Mouse (Mus musculus) left cerebral cortex, postnatal 14 days (tissue): ENCODE data around the gene Ipo13. TPM values are rescaled to one million over a fixed set of nuclear protein-coding genes. Genes with fewer than 3 reads are reported as not detected.

Experiments
- DNase-seq, 2 experiments: peaks; one replicate each; pipeline ENCODE4 v3.0.0; 2021 to 2022; ENCODE audit warnings: low spot score in 2 of 2, mixed read lengths in 1 of 2
- intact Hi-C: fragments of 180-260 bp; cut with DNase I; formaldehyde crosslinking; loops from one replicate; pipeline ENCODE4 v1.15.1; 2025
- total RNA-seq, 2 experiments: library from RNA; stranded (reverse); gene quantifications; 2 replicates each; pipeline ENCODE4 v1.2.3; 2021

Gene Ipo13
- total RNA-seq, 2 experiments from 2014 or later: 124 to 125 TPM

DNA sequence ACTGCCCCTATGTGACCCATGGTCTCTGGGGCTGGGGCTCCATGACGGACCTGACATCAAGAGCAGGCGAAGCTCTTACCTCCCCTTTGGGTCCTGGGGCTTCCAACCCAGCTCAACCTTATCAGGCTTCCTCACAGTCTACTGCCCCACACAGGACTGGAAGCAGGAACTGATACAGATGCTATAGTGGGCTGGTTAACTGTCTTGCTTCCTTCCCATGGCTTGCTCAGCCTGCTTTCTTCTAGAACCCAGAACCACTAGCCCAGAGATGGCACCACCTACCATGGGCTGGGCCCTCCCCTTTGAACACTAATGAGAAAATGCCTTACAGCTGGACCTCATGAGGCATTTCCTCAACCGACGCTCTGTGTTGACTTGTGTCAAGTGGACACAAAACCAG is 2.6 kb upstream of the Ipo13 start:
- intact Hi-C loops: no loop called here
- no peak for DNase-seq

DNA sequence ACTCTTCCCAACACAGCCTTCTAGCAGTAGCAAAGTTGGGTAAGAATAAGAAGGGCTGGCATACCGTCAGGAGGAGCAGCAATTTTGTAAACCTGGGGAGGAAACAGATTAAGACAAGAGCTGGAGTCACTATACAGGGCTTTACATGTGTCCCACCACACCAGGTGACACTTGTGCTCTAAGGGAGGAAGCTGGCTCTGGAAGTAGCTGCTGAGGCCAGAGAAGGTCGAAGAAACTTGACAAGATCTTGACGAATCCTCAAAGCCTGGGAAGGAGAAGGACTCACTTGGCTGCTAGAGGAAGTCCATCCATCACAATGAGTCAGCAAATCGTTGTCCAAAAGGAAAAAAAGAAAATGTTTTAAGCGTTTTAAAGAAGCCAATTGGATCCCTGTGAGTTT is 1.6 kb upstream of the Ipo13 start:
- no peak for DNase-seq
- intact Hi-C loops: no loop called here

DNA sequence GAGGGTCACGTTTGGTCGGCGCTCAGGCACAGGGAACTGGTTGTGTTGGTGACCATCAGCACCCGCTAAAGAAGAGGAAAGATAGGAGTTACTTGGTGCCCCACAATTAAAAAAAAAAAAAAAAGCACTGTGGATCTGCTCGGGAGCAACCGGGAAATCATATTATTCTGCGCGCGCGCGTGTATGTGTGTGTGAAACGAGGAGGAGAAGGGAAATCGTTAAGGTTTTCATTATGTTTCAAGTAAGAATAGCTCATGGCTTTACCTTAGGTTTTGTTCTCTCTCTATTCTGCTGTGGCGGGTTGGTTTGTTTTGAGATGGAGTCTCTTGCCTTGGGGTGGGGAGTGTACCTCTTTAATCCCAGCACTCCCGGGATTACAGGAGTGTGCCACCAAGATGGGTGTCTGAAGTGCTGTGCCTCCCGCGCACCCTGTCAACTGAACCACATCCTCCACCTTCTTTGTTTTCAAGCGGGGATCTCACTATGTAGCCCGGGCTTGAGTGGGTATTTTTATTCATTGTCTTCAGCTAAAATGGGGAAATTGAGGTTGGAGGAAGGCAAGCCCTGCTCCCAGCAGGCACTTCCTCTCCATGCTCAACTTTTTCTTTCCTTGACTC is 798 bp upstream of the Ipo13 start:
- no peak for DNase-seq
- intact Hi-C loops: no loop called here

DNA sequence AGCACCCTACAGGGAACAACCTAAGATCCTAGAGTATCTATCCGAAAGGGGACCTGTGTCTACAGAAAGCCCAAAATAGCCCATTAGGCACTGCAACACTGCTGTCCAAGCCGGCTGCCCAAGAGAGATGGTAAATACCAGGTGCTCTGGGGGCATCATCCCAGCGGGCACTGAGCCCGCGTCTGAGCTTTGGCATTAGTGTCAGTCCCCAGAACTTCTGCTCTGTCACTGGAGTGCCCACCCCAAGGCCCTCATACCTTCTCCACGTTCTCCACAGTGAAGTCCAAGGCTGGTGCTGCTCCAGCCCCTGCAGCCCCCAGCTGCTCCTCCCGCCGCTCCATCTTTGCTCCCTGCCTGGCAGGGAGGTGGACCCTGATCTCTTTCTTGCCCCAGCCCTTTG is 768 bp downstream of the Ipo13 start:
- no peak for DNase-seq
- intact Hi-C loops: no loop called here

DNA sequence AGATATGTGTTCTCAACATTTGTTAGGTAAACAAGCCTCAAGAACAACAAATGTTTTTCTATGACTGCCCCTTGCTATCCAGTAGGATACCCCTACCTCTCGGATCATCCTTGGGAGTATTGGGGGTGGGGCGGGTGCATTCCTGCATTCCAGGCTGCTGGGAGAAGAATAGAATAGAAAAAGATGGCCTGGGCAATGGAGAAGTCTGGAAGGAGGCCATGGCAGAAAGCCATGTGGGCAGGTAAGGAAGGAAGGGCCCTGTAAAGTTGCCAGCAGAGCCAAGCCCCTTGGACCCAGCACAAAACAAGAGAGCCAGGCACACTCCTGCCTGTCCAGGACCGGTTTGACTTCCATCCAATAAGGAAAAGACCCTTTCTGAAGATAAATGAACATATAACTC is 1.4 kb downstream of the Ipo13 start:
- DNase-seq: no peak
- intact Hi-C loops: no loop called here

DNA sequence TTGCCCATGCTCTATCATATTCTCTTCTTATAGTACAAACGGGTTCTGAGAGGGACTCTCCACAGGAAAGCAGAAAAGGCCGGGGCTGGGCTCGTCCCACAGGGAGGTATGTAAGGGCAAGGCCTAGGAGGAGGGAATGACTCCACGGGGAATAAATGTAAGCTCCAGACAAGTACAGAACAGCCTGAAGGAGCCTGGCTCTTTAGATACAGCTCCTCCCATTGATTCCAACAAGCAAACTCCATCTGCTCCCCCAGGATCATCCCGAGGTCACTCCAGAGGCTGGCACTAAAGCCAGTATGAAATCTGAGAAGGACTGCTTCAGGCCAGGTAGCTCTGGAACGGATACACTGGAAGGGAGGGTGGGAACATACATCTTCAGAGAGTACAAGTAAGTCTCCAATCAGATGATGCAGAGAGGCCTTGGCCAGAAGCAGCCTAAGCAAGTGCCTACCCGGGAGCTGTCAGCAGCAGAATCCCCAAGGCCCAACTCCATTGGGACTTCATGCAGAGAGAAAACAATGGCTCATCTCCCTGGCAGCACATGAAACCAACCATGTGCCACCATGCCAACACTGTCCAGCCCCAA is 2.0 kb downstream of the Ipo13 start:
- intact Hi-C loops: no loop called here

DNA sequence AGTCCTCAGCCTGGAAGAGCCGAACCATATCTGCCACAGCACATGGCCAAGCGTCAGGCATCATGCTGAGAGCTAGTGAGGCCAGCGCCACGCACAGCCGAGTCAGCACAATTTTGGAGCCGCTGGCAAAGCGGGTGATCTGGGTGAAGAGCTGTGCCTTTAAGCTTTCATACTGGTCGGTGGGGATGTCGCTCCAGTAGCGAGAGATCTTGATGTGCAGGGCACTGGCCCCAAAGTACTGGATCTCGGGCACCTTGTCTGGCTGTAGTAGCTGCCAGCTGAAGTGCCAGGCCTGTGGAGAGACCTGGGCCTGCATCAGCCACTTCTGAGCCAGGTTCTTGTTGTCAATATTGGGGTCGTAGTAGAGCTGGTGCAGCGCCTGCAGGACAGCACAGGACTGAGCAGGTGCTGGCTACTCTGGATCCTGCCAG is 2.7 kb downstream of the Ipo13 start:
- DNase-seq: no peak
- intact Hi-C loops: no loop called here

More for the DNA sequence above, 2.0 kb downstream of the Ipo13 start:
- no peak for DNase-seq

DNA sequence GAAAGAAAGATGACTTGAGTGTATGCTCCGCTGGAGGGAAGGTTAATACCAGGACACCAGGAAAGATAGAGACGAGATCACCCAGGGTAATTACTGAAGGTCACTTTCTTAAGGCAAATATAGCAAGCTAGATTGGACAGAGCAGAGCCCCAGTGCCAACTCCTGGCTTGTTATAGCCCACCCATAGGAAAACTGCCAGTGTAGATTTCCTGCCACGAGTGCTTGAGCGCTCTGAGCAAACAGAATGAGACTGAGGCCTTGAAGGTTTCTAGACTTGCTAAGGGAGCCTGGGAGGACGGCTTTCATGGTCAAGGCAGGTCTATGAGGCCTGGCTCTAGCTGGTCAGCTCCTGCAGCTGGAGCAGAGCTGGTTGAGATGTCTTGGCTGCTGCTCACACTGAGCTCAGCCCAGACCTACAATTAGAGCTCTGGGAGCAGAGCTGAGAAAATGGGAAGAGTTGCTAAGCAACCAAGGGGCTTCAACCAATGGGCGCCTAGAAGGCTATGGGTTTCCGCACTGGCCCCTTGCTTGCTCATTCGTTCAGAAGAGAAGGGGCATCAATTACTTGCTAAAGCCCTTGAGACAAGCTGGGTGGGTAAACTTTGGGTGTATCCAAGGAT is 5.9 kb downstream of the Ipo13 start:
- intact Hi-C loops: no loop called here
- peak; percentile 66 to 69 for DNase-seq

DNA sequence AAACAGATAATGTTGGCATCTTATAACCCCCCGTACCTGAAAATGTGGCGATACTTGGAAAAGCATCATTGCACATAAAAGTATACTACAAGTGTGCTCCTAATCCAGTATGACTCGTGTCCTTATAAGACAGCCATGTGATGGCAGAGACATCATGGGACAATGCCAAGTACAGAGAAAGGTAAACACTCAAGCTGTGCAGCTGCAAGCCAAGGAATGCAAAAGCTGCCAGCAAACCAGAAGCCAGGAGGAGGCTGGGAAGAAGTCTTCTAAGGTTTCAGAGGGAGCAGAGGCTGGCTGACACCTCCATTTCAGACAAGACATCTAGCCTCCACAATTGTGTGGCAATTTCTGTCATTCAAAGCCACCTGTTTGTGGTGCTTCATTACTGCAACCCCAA is 8.6 kb downstream of the Ipo13 start:
- DNase-seq: peak in 1 of 2 experiments; percentile 69
- intact Hi-C loops: no loop called here

DNA sequence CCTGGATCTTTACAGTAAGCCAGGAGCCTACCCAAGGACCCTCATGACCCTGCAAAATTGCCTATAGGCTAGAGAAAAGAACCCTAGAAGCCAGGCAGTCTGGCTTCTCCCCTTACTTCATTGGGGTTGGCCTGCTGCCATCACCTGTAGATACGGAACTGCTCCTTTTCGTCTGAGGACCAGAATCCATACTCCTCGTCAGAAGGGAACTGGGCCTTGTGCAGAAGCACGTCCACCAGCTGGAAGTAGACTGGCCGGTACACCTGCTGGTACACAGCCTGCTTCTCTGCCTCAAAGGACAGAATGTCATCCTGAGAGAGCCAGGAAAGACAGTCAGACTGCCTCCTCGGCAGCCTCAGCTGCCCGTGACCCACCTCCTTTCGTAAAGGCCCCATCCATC is 10.0 kb downstream of the Ipo13 start:
- no peak for DNase-seq
- intact Hi-C loops: no loop called here

DNA sequence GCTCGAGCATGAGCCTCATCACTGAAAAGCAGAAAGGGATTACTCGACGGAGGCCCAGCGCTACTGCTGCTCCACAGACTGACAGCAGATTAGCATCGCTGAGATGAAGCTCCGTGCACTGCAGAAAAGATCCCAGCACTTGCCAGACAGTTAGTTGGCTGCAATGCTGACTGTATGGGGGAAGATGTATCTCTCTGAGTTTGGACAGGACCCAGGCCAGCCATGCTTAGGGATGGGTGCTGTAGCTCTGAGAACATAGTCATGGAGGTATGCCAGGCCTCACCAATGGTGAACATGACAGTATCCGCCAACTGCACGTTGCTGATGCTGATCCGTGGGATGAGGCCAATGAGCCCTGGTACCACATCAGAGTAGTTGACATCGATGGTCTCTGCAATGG is 10.7 kb downstream of the Ipo13 start:
- peak; percentile 44 to 78 for DNase-seq
- intact Hi-C loops: no loop called here

DNA sequence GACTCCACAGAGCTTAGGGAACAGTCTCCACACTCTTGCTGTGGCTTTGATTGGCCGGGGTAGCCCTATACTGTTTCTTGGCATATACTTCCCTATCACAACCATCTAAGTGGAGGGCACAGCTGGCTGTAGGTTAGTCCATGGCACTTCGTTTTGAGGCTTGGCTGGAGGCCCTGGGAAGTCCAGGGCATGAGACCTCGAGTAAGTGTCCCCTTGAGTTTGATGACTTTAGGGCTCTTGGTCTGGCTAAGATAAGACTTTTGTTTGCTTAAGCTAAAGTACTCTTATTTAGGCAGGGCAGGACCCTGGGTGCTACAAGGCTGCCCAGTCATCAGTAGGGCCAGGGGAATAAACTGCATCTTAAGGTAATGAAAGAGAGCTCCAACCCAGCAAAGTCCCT is 16.7 kb downstream of the Ipo13 start:
- intact Hi-C loops: no loop called here
- DNase-seq: no peak

DNA sequence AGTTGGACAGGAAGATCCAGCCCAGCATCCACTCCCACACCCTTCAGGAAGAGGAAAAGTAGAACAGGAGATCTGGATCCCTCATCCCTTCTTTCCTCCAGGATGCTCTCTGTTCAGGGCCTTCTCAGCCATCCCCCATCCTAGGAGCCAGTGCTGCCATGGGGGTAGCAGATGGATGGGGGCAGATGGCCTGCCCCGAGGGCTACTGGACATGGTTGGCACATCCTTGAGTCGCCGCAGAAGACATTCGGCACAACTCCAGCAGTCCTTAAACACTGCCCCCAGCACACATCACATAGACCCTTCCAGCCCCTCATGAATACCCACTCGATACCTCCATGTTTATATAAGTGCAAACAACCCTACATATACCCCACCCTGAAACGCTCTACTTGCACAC is 18.8 kb downstream of the Ipo13 start:
- DNase-seq: no peak
- intact Hi-C loops: no loop called here

DNA sequence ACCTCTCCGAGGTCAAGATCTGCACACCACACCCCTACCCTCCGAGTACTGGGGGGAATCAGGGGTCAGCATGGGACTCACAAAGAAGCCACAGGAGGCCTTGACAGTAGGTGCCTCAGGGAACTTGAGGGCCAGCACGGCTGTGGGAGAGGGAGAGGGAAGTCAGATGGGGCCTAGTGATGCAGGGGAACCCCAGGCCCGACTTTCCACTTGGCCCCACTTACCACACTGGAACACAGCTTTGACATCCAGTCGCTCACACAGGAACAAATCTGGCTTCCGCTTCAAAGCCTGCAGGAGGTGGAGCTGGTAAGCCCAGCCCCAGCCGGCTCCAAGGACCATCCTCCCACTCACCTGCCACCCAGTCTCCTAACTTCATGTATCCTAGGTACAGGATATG is 19.5 kb downstream of the Ipo13 start:
- intact Hi-C loops: no loop called here
- DNase-seq: no peak

DNA sequence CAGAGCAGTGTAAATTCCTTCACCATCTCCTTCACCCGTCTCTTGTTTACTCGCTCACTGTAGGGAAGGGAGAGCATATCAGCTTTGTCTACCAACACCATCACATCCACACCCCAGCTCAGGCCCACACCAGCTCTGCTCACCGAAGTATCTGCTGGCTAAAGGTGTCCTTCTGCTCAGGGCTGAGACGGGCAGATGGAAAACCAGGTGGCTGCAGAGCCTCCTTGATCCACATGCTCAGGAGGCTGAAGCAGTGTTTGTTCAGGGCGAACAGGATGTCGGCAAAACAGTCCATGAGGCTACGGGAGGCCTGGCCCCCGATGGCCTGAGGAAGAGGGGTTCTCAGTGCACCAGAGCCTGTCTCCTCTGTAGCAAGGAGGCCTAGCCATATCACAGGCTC is 20.2 kb downstream of the Ipo13 start:
- intact Hi-C loops: no loop called here
- DNase-seq: no peak

DNA sequence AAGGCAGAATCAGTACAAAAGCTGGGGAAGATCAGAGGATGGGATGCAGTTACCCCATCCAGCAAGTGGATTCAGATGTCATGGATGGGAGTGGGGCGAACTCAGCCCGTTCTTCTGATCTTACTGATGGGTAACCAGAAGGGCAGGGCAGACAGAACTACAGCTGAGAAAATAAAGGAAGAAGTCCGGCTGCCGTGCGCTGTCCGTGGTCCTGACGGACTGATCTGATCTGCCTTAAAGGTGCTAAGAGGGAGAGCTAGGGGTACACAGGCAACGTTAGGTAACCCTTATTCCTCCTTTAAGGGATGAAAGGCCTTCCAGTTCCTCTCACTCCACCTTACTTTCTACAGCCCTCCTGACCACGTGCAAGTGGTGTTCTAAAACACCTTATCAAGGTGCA is 21.4 kb downstream of the Ipo13 start:
- intact Hi-C loops: no loop called here

DNA sequence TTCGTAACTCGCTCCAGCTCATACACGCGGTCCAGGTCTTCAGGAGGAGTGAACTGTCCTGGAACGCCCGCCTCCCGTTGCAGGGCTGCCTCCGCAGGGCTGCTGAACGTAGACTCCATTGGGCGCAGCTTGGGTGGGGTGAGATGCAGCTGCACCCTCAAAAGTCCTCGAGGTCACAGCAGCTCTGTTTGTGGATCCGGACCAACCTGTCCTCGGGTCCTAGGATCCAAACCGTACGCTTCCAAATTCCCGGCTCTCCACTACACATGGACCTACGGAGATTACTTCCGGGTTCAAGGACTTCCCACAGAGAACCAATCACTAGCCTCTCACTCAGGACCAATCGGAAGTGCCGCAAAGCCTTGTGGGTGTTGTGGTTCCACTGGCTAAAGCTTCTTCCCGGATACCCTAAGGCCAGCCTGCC is 23.0 kb downstream of the Ipo13 start, which contains the start of gene Dph2:
Gene Dph2 (minus strand): TSS at position 295 of the 424 bp plus-strand sequence.
- DNase-seq: peak; percentile 84 to 91
- intact Hi-C loops: no loop called here

More for the DNA sequence above, 21.4 kb downstream of the Ipo13 start:
- no peak for DNase-seq

DNA sequence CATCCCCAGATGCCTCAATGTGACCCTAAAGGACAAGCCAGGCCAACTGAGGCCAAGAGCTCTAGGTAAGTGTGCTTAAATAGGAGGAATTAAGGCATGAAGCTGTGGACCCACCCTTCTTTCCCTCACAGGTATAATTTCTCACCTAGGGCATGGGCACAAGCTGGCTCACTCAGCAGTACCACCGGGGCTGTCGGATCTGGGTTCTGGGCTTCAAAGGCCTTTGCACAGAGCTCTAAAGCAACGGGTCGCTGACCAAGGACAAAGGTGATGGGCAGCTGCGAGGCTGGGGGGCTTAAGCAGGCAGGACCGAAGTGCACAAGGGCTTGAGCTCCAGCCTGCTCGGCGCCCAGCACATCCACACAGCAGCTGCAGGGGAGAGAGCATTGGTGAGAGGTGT is 24.0 kb downstream of the Ipo13 start:
- no peak for DNase-seq
- intact Hi-C loops: no loop called here

DNA sequence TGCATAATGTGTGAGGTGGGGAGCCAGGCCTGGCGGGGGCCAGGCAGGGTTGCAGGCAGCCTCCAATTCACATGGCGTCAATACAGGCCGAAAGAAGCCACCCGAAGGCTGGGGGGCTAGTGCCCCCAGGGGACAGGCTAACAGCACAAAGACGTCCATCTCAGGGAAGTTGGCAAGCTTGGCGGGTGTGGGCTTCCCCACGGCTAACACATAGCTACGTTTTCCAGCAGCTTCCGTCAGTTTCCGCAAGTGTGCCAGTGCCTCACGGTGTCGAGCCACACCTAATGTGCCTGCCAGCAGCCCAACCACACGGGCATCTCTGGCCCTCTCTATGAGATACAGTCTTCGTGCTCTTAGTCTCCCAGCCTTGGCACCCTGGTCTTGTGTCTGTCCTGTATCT is 24.8 kb downstream of the Ipo13 start:
- no peak for DNase-seq
- intact Hi-C loops: no loop called here

DNA sequence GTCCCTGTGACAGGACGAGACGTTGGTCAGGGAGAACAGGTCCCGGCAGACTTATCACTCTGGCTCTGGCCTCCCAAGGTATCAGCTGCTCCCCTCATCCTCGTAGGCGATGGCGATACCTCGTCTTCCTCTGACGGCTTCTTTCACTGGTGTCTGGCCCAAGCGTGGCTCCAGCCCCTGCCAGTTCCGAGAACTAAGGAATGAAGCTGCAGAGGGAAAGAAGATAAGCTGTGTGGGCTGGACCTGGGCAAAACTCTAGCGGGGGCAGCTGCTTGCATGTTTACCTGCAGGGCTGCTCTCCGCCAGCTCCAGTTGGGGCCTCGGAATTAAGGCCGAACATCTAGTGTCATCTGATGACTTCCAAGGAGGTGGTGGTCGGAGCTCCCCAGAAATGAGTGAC is 25.3 kb downstream of the Ipo13 start:
- intact Hi-C loops: no loop called here
- DNase-seq: no peak

DNA sequence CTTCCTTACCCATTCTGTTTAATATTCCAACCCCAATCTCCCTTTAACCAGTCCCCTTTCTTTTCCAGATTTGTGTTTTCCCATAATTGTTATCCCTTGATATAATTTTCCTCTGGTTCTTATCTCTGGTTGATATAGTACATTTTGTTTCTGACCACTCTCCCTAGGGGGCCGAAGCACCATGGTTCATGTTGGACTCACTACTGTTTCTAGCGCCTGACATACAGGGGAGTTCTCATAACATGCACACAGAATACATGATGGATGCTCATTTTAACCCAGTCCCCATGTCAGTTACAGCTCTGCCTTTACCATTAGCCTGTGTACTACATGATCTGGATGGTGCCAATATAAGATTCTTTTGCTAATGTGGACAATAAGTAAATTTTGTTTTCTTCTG is 26.9 kb downstream of the Ipo13 start:
- intact Hi-C loops: no loop called here
- DNase-seq: no peak
